Mouse (Mus musculus): ENCODE measurements around the gene Prss33. TPM values are rescaled to one million over a fixed set of nuclear protein-coding genes. Genes with fewer than 3 reads are reported as not detected.

Prss33 gene
- polyA plus RNA-seq, 1 experiment = 0.89 TPM

DNA sequence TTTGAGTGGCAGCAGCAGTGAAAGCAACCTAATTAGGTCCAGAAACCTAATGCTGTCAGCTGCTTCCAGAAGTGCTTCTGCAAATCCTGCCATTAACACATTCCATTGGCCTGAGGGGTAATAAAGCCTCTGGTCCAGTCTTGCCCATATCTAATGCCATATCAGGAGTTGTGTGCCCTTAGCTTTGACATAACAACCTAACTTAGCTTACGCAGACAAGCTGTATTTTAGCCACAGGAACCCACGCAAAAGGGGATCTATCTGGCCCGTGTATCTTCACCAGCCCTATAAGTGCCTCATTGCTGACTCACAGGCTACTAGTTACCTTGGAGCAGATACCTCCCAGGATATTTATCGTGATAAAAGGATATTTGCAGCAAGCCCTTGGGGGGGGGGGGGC lies 10.3 kb downstream of the Prss33 start:
- H3K4me3 ChIP-seq (ENCODE audit: control insufficient read depth, low read depth, low read length) = no peak overlapping the region

DNA sequence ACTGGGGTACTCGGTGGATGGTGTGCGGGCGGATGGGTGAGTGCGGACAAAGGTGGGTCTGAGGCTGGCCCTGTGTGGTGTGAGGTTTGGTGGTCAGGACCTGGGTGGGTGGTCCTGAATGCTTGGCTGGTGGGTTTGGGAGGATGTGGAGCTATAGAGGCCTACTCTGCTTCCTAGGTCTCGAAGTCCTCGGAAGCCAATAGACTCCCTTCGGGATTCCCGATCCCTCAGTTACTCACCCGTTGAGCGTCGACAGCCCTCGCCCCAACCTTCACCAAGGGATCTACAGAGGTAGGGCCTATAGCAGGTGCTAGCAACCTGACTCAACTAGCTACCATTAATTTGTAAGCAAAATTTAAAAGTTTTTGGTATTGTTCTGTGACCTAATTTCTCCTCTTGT lies 12.2 kb downstream of the Prss33 start:
- TF ChIP-seq CTCF (IDR thresholded peaks at IDR 0.05; ENCODE audit: control insufficient read depth, insufficient read depth, insufficient replicate concordance, low read depth, low read length) = no peak
- no peak for TF ChIP-seq POLR2A (IDR thresholded peaks at IDR 0.05; ENCODE audit: control insufficient read depth, low read depth, low read length)
- Histone ChIP-seq H3K36me3 (ENCODE audit: control insufficient read depth, insufficient read depth, low read length) (peaks cover 11% of the 10 kb centered on the region), H3K27me3 (ENCODE audit: control insufficient read depth, insufficient read depth, low read length) (no peaks in the 10 kb centered on the region), H3K4me1 (ENCODE audit: control insufficient read depth, insufficient read depth, low read length) (peaks cover 9% of the 10 kb centered on the region; the same call in 1 of the 2 replicates), H3K4me3 (ENCODE audit: control insufficient read depth, low read depth, low read length) (no peak overlapping the region), H3K27ac (ENCODE audit: control insufficient read depth, insufficient read depth, low read depth, low read length) (no peak overlapping the region)

More for the DNA sequence above, 10.3 kb downstream of the Prss33 start:
- Histone ChIP-seq H3K27ac (ENCODE audit: control insufficient read depth, insufficient read depth, low read depth, low read length) (no peak overlapping the region), H3K36me3 (ENCODE audit: control insufficient read depth, insufficient read depth, low read length) (peaks cover 3% of the 10 kb centered on the region), H3K27me3 (ENCODE audit: control insufficient read depth, insufficient read depth, low read length) (no peaks in the 10 kb centered on the region), H3K4me1 (ENCODE audit: control insufficient read depth, insufficient read depth, low read length) (peaks cover 9% of the 10 kb centered on the region; the same call in 1 of the 2 replicates)
- TF ChIP-seq POLR2A (IDR thresholded peaks at IDR 0.05; ENCODE audit: control insufficient read depth, low read depth, low read length) = no peak
- TF ChIP-seq CTCF (IDR thresholded peaks at IDR 0.05; ENCODE audit: control insufficient read depth, insufficient read depth, insufficient replicate concordance, low read depth, low read length) = no peak

DNA sequence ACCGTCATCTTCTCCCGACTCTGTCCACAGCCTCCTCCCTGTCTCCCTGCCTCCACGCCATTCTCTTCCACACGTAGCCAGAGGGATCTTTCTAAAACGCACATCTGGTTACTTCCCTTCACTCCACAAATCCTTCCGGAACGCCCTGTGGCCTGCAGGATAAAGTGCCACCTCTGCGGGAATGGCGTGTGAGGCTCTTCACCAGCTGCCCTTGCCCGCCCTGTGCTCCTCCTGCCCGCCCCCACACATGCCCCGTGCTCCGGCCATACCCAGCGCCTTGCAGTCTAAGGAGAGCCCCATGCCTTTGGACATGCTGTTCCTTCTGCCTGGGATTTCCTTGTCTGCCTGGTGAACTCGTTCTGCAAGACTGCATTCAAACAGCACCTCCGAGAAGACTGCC lies 12.8 kb downstream of the Prss33 start:
- Histone ChIP-seq H3K27ac (ENCODE audit: control insufficient read depth, insufficient read depth, low read depth, low read length) (no peak overlapping the region), H3K36me3 (ENCODE audit: control insufficient read depth, insufficient read depth, low read length) (peaks cover 17% of the 10 kb centered on the region), H3K4me1 (ENCODE audit: control insufficient read depth, insufficient read depth, low read length) (peaks cover 4% of the 10 kb centered on the region; the same call in 1 of the 2 replicates), H3K4me3 (ENCODE audit: control insufficient read depth, low read depth, low read length) (no peak overlapping the region), H3K27me3 (ENCODE audit: control insufficient read depth, insufficient read depth, low read length) (no peaks in the 10 kb centered on the region)
- TF ChIP-seq POLR2A (IDR thresholded peaks at IDR 0.05; ENCODE audit: control insufficient read depth, low read depth, low read length) (no peak), CTCF (IDR thresholded peaks at IDR 0.05; ENCODE audit: control insufficient read depth, insufficient read depth, insufficient replicate concordance, low read depth, low read length) (no peak)

DNA sequence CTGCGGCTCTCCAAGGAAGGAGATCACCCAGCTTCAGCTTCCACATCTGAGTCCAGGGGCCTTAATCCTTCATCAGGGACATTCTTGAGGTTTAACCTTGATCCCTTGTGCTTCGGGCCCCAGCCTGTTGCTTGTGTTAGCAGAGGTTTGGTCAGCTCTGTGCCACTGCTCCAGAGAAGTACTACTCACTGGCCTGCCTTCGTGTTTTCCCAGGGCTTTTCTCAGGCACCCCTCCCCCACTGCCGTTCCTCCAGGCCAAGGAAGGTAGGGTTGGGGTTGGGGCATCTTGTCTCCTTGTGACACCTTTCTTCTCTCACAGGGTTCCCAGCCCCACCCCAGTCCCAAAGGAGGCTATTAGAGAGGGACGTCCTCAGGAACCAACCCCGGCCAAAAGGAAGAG lies 13.8 kb downstream of the Prss33 start:
- Histone ChIP-seq H3K4me3 (ENCODE audit: control insufficient read depth, low read depth, low read length) (no peak overlapping the region), H3K27me3 (ENCODE audit: control insufficient read depth, insufficient read depth, low read length) (no peaks in the 10 kb centered on the region), H3K36me3 (ENCODE audit: control insufficient read depth, insufficient read depth, low read length) (peaks cover 17% of the 10 kb centered on the region), H3K27ac (ENCODE audit: control insufficient read depth, insufficient read depth, low read depth, low read length) (no peak overlapping the region), H3K4me1 (ENCODE audit: control insufficient read depth, insufficient read depth, low read length) (peaks cover 4% of the 10 kb centered on the region; the same call in 1 of the 2 replicates)
- no peak for TF ChIP-seq POLR2A (IDR thresholded peaks at IDR 0.05; ENCODE audit: control insufficient read depth, low read depth, low read length)
- TF ChIP-seq CTCF (IDR thresholded peaks at IDR 0.05; ENCODE audit: control insufficient read depth, insufficient read depth, insufficient replicate concordance, low read depth, low read length) = no peak

DNA sequence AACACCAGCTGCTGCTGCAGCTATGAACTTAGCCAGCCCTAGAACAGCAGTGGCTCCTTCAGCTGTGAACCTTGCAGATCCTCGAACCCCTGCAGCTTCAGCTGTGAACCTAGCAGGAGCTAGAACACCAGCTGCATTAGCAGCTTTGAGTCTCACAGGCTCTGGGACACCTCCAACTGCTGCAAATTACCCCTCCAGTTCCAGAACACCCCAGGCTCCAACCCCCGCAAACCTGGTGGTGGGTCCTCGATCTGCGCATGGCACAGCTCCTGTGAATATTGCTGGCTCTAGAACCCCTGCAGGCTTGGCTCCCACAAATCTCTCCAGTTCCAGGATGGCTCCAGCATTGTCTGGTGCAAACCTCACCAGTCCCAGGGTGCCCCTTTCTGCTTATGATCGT lies 15.1 kb downstream of the Prss33 start:
- Histone ChIP-seq H3K36me3 (ENCODE audit: control insufficient read depth, insufficient read depth, low read length) (peaks cover 25% of the 10 kb centered on the region), H3K4me3 (ENCODE audit: control insufficient read depth, low read depth, low read length) (no peak overlapping the region), H3K4me1 (ENCODE audit: control insufficient read depth, insufficient read depth, low read length) (peaks cover 4% of the 10 kb centered on the region; the same call in 1 of the 2 replicates), H3K27me3 (ENCODE audit: control insufficient read depth, insufficient read depth, low read length) (no peaks in the 10 kb centered on the region), H3K27ac (ENCODE audit: control insufficient read depth, insufficient read depth, low read depth, low read length) (no peak overlapping the region)
- TF ChIP-seq CTCF (IDR thresholded peaks at IDR 0.05; ENCODE audit: control insufficient read depth, insufficient read depth, insufficient replicate concordance, low read depth, low read length) (no peak), POLR2A (IDR thresholded peaks at IDR 0.05; ENCODE audit: control insufficient read depth, low read depth, low read length) (no peak)

DNA sequence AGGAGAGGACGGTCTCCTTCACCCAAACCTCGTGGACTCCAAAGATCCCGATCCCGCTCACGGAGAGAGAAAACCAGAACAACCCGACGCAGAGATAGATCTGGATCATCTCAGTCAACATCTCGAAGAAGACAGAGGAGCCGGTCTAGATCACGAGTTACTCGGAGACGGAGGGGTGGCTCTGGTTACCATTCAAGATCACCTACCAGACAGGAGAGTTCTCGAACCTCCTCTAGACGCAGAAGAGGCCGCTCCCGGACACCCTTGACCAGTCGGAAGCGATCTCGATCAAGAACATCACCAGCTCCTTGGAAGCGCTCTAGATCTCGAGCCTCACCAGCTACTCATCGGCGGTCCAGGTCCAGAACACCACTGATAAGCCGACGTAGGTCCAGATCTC lies 16.6 kb downstream of the Prss33 start:
- H3K4me3 ChIP-seq (ENCODE audit: control insufficient read depth, low read depth, low read length) = no peak overlapping the region
- H3K4me1 ChIP-seq (ENCODE audit: control insufficient read depth, insufficient read depth, low read length) = peaks cover 4% of the 10 kb centered on the region; the same call in 1 of the 2 replicates
- TF ChIP-seq CTCF (IDR thresholded peaks at IDR 0.05; ENCODE audit: control insufficient read depth, insufficient read depth, insufficient replicate concordance, low read depth, low read length) (no peak), POLR2A (IDR thresholded peaks at IDR 0.05; ENCODE audit: control insufficient read depth, low read depth, low read length) (no peak)
- H3K27me3 ChIP-seq (ENCODE audit: control insufficient read depth, insufficient read depth, low read length) = no peaks in the 10 kb centered on the region
- H3K36me3 ChIP-seq (ENCODE audit: control insufficient read depth, insufficient read depth, low read length) = peaks cover 32% of the 10 kb centered on the region
- H3K27ac ChIP-seq (ENCODE audit: control insufficient read depth, insufficient read depth, low read depth, low read length) = no peak overlapping the region

DNA sequence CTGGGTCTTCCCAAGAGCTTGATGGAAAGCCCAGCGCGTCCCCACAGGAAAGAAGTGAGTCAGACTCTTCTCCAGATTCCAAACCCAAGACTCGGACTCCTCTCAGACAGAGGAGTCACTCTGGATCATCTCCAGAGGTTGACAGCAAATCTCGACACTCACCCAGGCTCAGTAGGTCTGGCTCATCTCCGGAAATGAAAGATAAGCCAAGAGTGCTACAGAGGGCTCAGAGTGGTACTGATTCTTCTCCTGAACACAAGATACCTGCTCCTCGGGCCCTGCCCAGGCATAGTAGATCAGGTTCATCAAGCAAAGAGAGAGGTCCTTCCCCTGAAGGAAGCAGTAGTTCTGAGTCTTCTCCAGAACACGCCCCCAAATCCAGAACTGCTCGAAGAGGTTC lies 17.3 kb downstream of the Prss33 start:
- H3K27me3 ChIP-seq (ENCODE audit: control insufficient read depth, insufficient read depth, low read length) = no peaks in the 10 kb centered on the region
- peaks cover 32% of the 10 kb centered on the region for H3K36me3 ChIP-seq (ENCODE audit: control insufficient read depth, insufficient read depth, low read length)
- no peak overlapping the region for H3K27ac ChIP-seq (ENCODE audit: control insufficient read depth, insufficient read depth, low read depth, low read length)
- no peak overlapping the region for H3K4me3 ChIP-seq (ENCODE audit: control insufficient read depth, low read depth, low read length)
- peaks cover 4% of the 10 kb centered on the region; the same call in 1 of the 2 replicates for H3K4me1 ChIP-seq (ENCODE audit: control insufficient read depth, insufficient read depth, low read length)
- TF ChIP-seq POLR2A (IDR thresholded peaks at IDR 0.05; ENCODE audit: control insufficient read depth, low read depth, low read length) = no peak

DNA sequence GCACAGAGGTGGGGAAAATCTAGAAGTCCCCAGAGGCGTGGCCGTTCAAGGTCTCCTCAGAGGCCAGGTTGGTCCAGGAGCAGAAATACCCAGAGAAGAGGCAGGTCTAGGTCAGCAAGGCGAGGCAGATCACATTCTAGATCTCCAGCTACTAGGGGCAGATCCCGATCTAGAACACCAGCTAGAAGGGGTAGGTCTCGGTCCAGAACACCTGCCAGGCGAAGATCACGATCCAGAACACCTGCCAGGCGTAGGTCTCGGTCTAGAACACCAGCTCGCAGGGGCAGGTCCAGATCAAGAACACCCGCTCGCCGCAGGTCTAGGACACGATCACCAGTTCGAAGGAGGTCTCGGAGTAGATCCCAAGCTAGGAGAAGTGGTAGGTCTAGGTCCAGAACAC lies 20.2 kb downstream of the Prss33 start:
- TF ChIP-seq POLR2A (IDR thresholded peaks at IDR 0.05; ENCODE audit: control insufficient read depth, low read depth, low read length) (no peak), CTCF (IDR thresholded peaks at IDR 0.05; ENCODE audit: control insufficient read depth, insufficient read depth, insufficient replicate concordance, low read depth, low read length) (no peak)
- Histone ChIP-seq H3K27me3 (ENCODE audit: control insufficient read depth, insufficient read depth, low read length) (no peaks in the 10 kb centered on the region), H3K27ac (ENCODE audit: control insufficient read depth, insufficient read depth, low read depth, low read length) (no peak overlapping the region), H3K4me3 (ENCODE audit: control insufficient read depth, low read depth, low read length) (no peak overlapping the region), H3K4me1 (ENCODE audit: control insufficient read depth, insufficient read depth, low read length) (no peaks in the 10 kb centered on the region), H3K36me3 (ENCODE audit: control insufficient read depth, insufficient read depth, low read length) (peaks cover 37% of the 10 kb centered on the region)
